Mouse (Mus musculus): ENCODE measurements around the gene Ptgfrn.

- no peak for TF ChIP-seq CTCF (IDR thresholded peaks at IDR 0.05; ENCODE audit: control insufficient read depth, insufficient read depth, insufficient replicate concordance, low read depth, low read length)
- TF ChIP-seq POLR2A (IDR thresholded peaks at IDR 0.05; ENCODE audit: control insufficient read depth, low read depth, low read length): no peak
These were observed 29.9 kb upstream of the Ptgfrn start for GRCm38 (mm10) chr3:101139958-101140357.

All from testis, adult 2 months (tissue).